Mouse (Mus musculus) left cerebral cortex, postnatal 4 days (tissue): ENCODE measurements around the gene Ttyh2. TPM values are rescaled to one million over a fixed set of nuclear protein-coding genes. Genes with fewer than 3 reads are reported as not detected.

ENCODE experiments used
- DNase-seq: peaks from one replicate; pipeline ENCODE4 v3.0.0-alpha.2; 2022
- intact Hi-C: fragments of 180-260 bp; cut with DNase I; formaldehyde crosslinking; loops from one replicate; pipeline ENCODE4 v1.15.1; 2025
- total RNA-seq, 2 experiments: library from RNA; stranded (reverse); gene quantifications; 2 replicates each; pipeline ENCODE4 v1.2.3; 2021

The Ttyh2 gene
- total RNA-seq = 10 to 100 TPM; 19.9 to 21.4 TPM

- peak; percentile 89 for DNase-seq
- intact Hi-C loops = no loop called here
Observed at GRCm38 (mm10) chr11:114675341-114675825, at the start of gene Ttyh2. Ttyh2 (plus strand) TSS chr11:114675431.

- intact Hi-C loops = no loop called here
- DNase-seq = peak; percentile 28
Observed at GRCm38 (mm10) chr11:114626071-114626690, 49.0 kb upstream of the Ttyh2 start.

GRCm38 (mm10) chr11:114627036-114627435 lies 48.2 kb upstream of the Ttyh2 start:
- no peak for DNase-seq
- intact Hi-C loops = no loop called here

GRCm38 (mm10) chr11:114628032-114628431 lies 47.2 kb upstream of the Ttyh2 start:
- intact Hi-C loops = no loop called here
- DNase-seq = no peak

- DNase-seq = no peak
- intact Hi-C loops = loop anchor here (10.0 kb wide), 2 partner anchors 145 to 815 kb away; no protein-coding TSS in a partner anchor
Observed at GRCm38 (mm10) chr11:114630044-114630443, 45.2 kb upstream of the Ttyh2 start.

GRCm38 (mm10) chr11:114632266-114632665 lies 43.0 kb upstream of the Ttyh2 start:
- intact Hi-C loops = loop anchor here (10.0 kb wide), 2 partner anchors 147 to 817 kb away; no protein-coding TSS in a partner anchor
- peak; percentile 34 for DNase-seq

GRCm38 (mm10) chr11:114636292-114636691 lies 38.9 kb upstream of the Ttyh2 start:
- intact Hi-C loops = loop anchor here (5.0 to 10.0 kb wide), 4 partner anchors 151 to 821 kb away; partner anchors contain the start of gene Sdk2
- DNase-seq = peak; percentile 90

- no peak for DNase-seq
Observed at GRCm38 (mm10) chr11:114636727-114637505, 38.3 kb upstream of the Ttyh2 start.

GRCm38 (mm10) chr11:114638647-114639290 lies 36.5 kb upstream of the Ttyh2 start:
- no peak for DNase-seq
- intact Hi-C loops = loop anchor here (5.0 to 10.0 kb wide), 4 partner anchors 154 to 824 kb away; partner anchors contain the start of gene Sdk2

More at GRCm38 (mm10) chr11:114636727-114637505, 38.3 kb upstream of the Ttyh2 start:
- intact Hi-C loops = loop anchor here (5.0 to 10.0 kb wide), 4 partner anchors 152 to 822 kb away; partner anchors contain the start of gene Sdk2

GRCm38 (mm10) chr11:114639681-114640103 lies 35.5 kb upstream of the Ttyh2 start:
- peak; percentile 29 for DNase-seq
- intact Hi-C loops = loop anchor here (5.0 to 10.0 kb wide), 4 partner anchors 155 to 825 kb away; partner anchors contain the start of gene Sdk2

- DNase-seq = no peak
- intact Hi-C loops = no loop called here
Observed at GRCm38 (mm10) chr11:114640658-114641057, 34.6 kb upstream of the Ttyh2 start.

- intact Hi-C loops = no loop called here
- no peak for DNase-seq
Observed at GRCm38 (mm10) chr11:114641136-114641535, 34.1 kb upstream of the Ttyh2 start.

GRCm38 (mm10) chr11:114642184-114642583 lies 33.0 kb upstream of the Ttyh2 start:
- intact Hi-C loops = no loop called here
- no peak for DNase-seq

GRCm38 (mm10) chr11:114642926-114643325 lies 32.3 kb upstream of the Ttyh2 start:
- intact Hi-C loops = no loop called here
- DNase-seq = no peak

- no peak for DNase-seq
- intact Hi-C loops = no loop called here
Observed at GRCm38 (mm10) chr11:114644122-114644521, 31.1 kb upstream of the Ttyh2 start.

- intact Hi-C loops = no loop called here
- no peak for DNase-seq
Observed at GRCm38 (mm10) chr11:114649510-114649909, 25.7 kb upstream of the Ttyh2 start.

- intact Hi-C loops = no loop called here
- no peak for DNase-seq
Observed at GRCm38 (mm10) chr11:114652531-114652930, 22.7 kb upstream of the Ttyh2 start.

GRCm38 (mm10) chr11:114653664-114654063 lies 21.6 kb upstream of the Ttyh2 start:
- intact Hi-C loops = no loop called here
- DNase-seq = no peak

- no peak for DNase-seq
- intact Hi-C loops = no loop called here
Observed at GRCm38 (mm10) chr11:114654552-114654951, 20.7 kb upstream of the Ttyh2 start.

GRCm38 (mm10) chr11:114655350-114656008 lies 19.8 kb upstream of the Ttyh2 start:
- DNase-seq = no peak
- intact Hi-C loops = no loop called here
